21 mouse cellular contexts compared by ENCODE assay signal in genomic region chr12:56717971-56718706, GRCm38 (mm10). TPM values are rescaled to one million over a fixed set of nuclear protein-coding genes. Genes with fewer than 3 reads are reported as not detected.
DNase-seq lines count a peak whose midpoint lies in the region; ATAC-seq lines count a peak whose summit lies in the region.
"Had no signal": no experiment of that assay in that cellular context is flagged by ENCODE, and none has a peak within 500 bp of the region (broad histone marks: within the 10 kb centered on the region; RNA-seq: fewer than 3 reads in every experiment).

No protein-coding gene starts in this region.

- H3K27ac ChIP-seq in midbrain, embryonic 11.5 days (ENCODE audit: low read depth, low read length), result no peak overlapping the region
- no peak overlapping the region for H3K27ac ChIP-seq in midbrain, embryonic 14.5 days (replicated peaks; ENCODE audit: low read depth, low read length)
- no peak overlapping the region for H3K27ac ChIP-seq in embryonic facial prominence, embryonic 14.5 days (replicated peaks; ENCODE audit: low read depth, low read length)
- no peak overlapping the region for H3K27ac ChIP-seq in kidney, embryonic 14.5 days (ENCODE audit: low read depth, low read length)

- H3K9me3 ChIP-seq in midbrain, embryonic 11.5 days (ENCODE audit: control insufficient read depth, low read length), result no peaks in the 10 kb centered on the region
- H3K9me3 ChIP-seq in midbrain, embryonic 14.5 days (ENCODE audit: control insufficient read depth, low read length), result no peaks in the 10 kb centered on the region
- H3K9me3 ChIP-seq in embryonic facial prominence, embryonic 14.5 days (ENCODE audit: control insufficient read depth, low read length), result no peaks in the 10 kb centered on the region
- no peaks in the 10 kb centered on the region for H3K9me3 ChIP-seq in kidney, embryonic 14.5 days (ENCODE audit: control insufficient read depth, low read length)
- H3K9me3 ChIP-seq: heart, embryonic 12.5 days had no signal

- intact Hi-C loops in left cerebral cortex, postnatal 36 days (cut with DNase I), result no loop called here

- no peak overlapping the region for H3K4me3 ChIP-seq in midbrain, embryonic 11.5 days (ENCODE audit: low read depth, low read length)
- no peak overlapping the region for H3K4me3 ChIP-seq in midbrain, embryonic 14.5 days (replicated peaks; ENCODE audit: low read depth, low read length)
- no peak overlapping the region for H3K4me3 ChIP-seq in embryonic facial prominence, embryonic 14.5 days (ENCODE audit: low read depth, low read length)
- no peak overlapping the region for H3K4me3 ChIP-seq in kidney, embryonic 14.5 days (ENCODE audit: low read length)
- H3K4me3 ChIP-seq: heart, embryonic 12.5 days; myocyte had no signal

- WGBS in midbrain, embryonic 11.5 days, result 3% methylated on average over 14 of the region's 14 CpGs
- 12% methylated on average over 14 of the region's 14 CpGs for WGBS in midbrain, embryonic 14.5 days
- WGBS in embryonic facial prominence, embryonic 14.5 days, result 12% methylated on average over 14 of the region's 14 CpGs
- WGBS in kidney, embryonic 14.5 days, result 9% methylated on average over 14 of the region's 14 CpGs

- peak overlapping the region; percentile 8; the same call in 1 of the 2 replicates for H3K4me2 ChIP-seq in midbrain, embryonic 11.5 days
- H3K4me2 ChIP-seq in midbrain, embryonic 14.5 days (ENCODE audit: low read length), result no peak overlapping the region
- peak overlapping the region; percentile 31 for H3K4me2 ChIP-seq in embryonic facial prominence, embryonic 14.5 days (ENCODE audit: low read depth, low read length)
- no peak overlapping the region for H3K4me2 ChIP-seq in kidney, embryonic 14.5 days (replicated peaks; ENCODE audit: low read depth, low read length)
- H3K4me2 ChIP-seq: heart, embryonic 12.5 days had no signal

- peaks cover 3% of the 10 kb centered on the region; the same call in 1 of the 2 replicates for H3K4me1 ChIP-seq in midbrain, embryonic 11.5 days (ENCODE audit: control insufficient read depth, insufficient read depth, low read length)
- no peaks in the 10 kb centered on the region for H3K4me1 ChIP-seq in midbrain, embryonic 14.5 days (ENCODE audit: control insufficient read depth, insufficient read depth, low read length)
- peaks cover 3% of the 10 kb centered on the region; the same call in 1 of the 2 replicates for H3K4me1 ChIP-seq in embryonic facial prominence, embryonic 14.5 days (ENCODE audit: control insufficient read depth, insufficient read depth, low read length)
- H3K4me1 ChIP-seq in kidney, embryonic 14.5 days (ENCODE audit: control insufficient read depth, insufficient read depth, low read length), result no peaks in the 10 kb centered on the region
- H3K4me1 ChIP-seq: heart, embryonic 12.5 days had no signal

- DNase-seq in midbrain, embryonic 11.5 days (ENCODE audit: low spot score, missing footprints), result peak; percentile 87
- DNase-seq in midbrain, embryonic 14.5 days, result no peak
- peak; percentile 50 for DNase-seq in embryo, embryonic 10.5 days (ENCODE audit: low spot score)
- peak; percentile 61 for DNase-seq in embryonic facial prominence, embryonic 14.5 days (ENCODE audit: low spot score)
- DNase-seq in retina, embryonic 14.5 days (ENCODE audit: low spot score), result peak; percentile 9
- DNase-seq in left cerebral cortex, postnatal 36 days (ENCODE audit: low spot score in 2 of 2), result no peak
- DNase-seq: adrenal gland, postnatal 10 days; cerebellum, adult 11-12 months; cerebellum, postnatal 25 days; forebrain, postnatal 0 days; heart, postnatal 36 days; kidney, adult 8-10 months; liver; liver, postnatal 0 days; right cerebral cortex, postnatal 14 days; thymus, postnatal 36 days had no signal

- H3K9ac ChIP-seq in midbrain, embryonic 11.5 days (ENCODE audit: low read length), result no peak overlapping the region
- H3K9ac ChIP-seq in midbrain, embryonic 14.5 days (replicated peaks; ENCODE audit: low read length), result no peak overlapping the region
- no peak overlapping the region for H3K9ac ChIP-seq in embryonic facial prominence, embryonic 14.5 days (ENCODE audit: low read depth, low read length)
- H3K9ac ChIP-seq in kidney, embryonic 14.5 days (ENCODE audit: low read depth, low read length), result no peak overlapping the region
- H3K9ac ChIP-seq: forebrain, postnatal 0 days; heart, embryonic 12.5 days; liver, postnatal 0 days had no signal

- H3K36me3 ChIP-seq in midbrain, embryonic 11.5 days (ENCODE audit: control insufficient read depth, insufficient read depth, low read length), result no peaks in the 10 kb centered on the region
- H3K36me3 ChIP-seq in midbrain, embryonic 14.5 days (ENCODE audit: control insufficient read depth, insufficient read depth, low read length), result no peaks in the 10 kb centered on the region
- H3K36me3 ChIP-seq in embryonic facial prominence, embryonic 14.5 days (ENCODE audit: control insufficient read depth, insufficient read depth, low read length), result no peaks in the 10 kb centered on the region
- H3K36me3 ChIP-seq in kidney, embryonic 14.5 days (ENCODE audit: control insufficient read depth, insufficient read depth, low read length), result no peaks in the 10 kb centered on the region
- H3K36me3 ChIP-seq: heart, embryonic 12.5 days had no signal

- no peak for ATAC-seq in midbrain, embryonic 11.5 days (ENCODE audit: low FRiP score)
- no peak for ATAC-seq in midbrain, embryonic 14.5 days (ENCODE audit: low FRiP score, low TSS enrichment)
- peak; percentile 65; the same call in 1 of the 2 replicates for ATAC-seq in embryonic facial prominence, embryonic 14.5 days (ENCODE audit: low read depth)
- no peak for ATAC-seq in kidney, embryonic 14.5 days (ENCODE audit: low FRiP score, low TSS enrichment)
- ATAC-seq: forebrain, postnatal 0 days; liver, postnatal 0 days had no signal

- peaks cover 6% of the 10 kb centered on the region; the same call in 1 of the 2 replicates for H3K27me3 ChIP-seq in midbrain, embryonic 11.5 days (ENCODE audit: control insufficient read depth, insufficient read depth, low read length)
- peaks cover 15% of the 10 kb centered on the region for H3K27me3 ChIP-seq in midbrain, embryonic 14.5 days (ENCODE audit: control insufficient read depth, insufficient read depth, low read length)
- H3K27me3 ChIP-seq in embryonic facial prominence, embryonic 14.5 days (replicated peaks; ENCODE audit: control insufficient read depth, insufficient read depth, low read length), result peaks cover 12% of the 10 kb centered on the region
- peaks cover 5% of the 10 kb centered on the region; the same call in 1 of the 2 replicates for H3K27me3 ChIP-seq in kidney, embryonic 14.5 days (ENCODE audit: control insufficient read depth, insufficient read depth, low read length)

RNA-seq across cellular contexts. Expression of gene Pax9, which starts 26.6 kb away (rescaled TPM):
- 0.08 TPM in 2 replicates for polyA plus RNA-seq in midbrain, embryonic 11.5 days (2014; fragmentation: Nextera tagmentation; extraction: Ambion mirVana)
- not detected in 2 replicates for polyA plus RNA-seq in midbrain, embryonic 14.5 days (2014; fragmentation: Nextera tagmentation; extraction: Ambion mirVana)
- 9.2 and 9.4 TPM in 2 replicates for polyA plus RNA-seq in embryonic facial prominence, embryonic 14.5 days (2014; fragmentation: Nextera tagmentation; extraction: Ambion mirVana)
- not detected for total RNA-seq in left cerebral cortex, postnatal 36 days (2021)
- 0.08 TPM in 1 of 2 replicates, not detected in the other for polyA plus RNA-seq in kidney, embryonic 14.5 days (2014; fragmentation: Nextera tagmentation; extraction: Ambion mirVana)
- total RNA-seq: adrenal gland, postnatal 10 days; forebrain, postnatal 0 days; layer of hippocampus, postnatal 25 days had no signal
- polyA plus RNA-seq: forebrain, postnatal 0 days; gonadal fat pad, adult 2 months had no signal

Comparison
In these comparisons a context has a peak if more than half of its experiments do, and no peak if none do; other contexts are left out.
1. DNase-seq: peak in midbrain, embryonic 11.5 days (single experiment), embryo, embryonic 10.5 days (single experiment), embryonic facial prominence, embryonic 14.5 days (single experiment) and retina, embryonic 14.5 days (single experiment); none in midbrain, embryonic 14.5 days (single experiment) and left cerebral cortex, postnatal 36 days (0 of 2).
2. H3K4me2 ChIP-seq: peak in midbrain, embryonic 11.5 days (single experiment) and embryonic facial prominence, embryonic 14.5 days (single experiment); none in midbrain, embryonic 14.5 days (single experiment) and kidney, embryonic 14.5 days (single experiment).